Mouse (Mus musculus): ENCODE measurements at regions not wholly inside any gene's neighbourhood (a gene's known extent, or its start where the extent isn't known, plus 50 kb on each side); places are given as distances from the start of the nearest gene placed in this dataset.

- TF ChIP-seq CTCF (IDR thresholded peaks at IDR 0.05; ENCODE audit: control insufficient read depth, insufficient read depth, insufficient replicate concordance, low read depth, low read length) = no peak
- TF ChIP-seq POLR2A (IDR thresholded peaks at IDR 0.05; ENCODE audit: control insufficient read depth, low read depth, low read length) = no peak
These were observed 109.2 kb upstream of the Cxcr4 start for GRCm38 (mm10) chr1:128701326-128701725.
